Mouse (Mus musculus) adipocyte (in vitro differentiated cells): ENCODE results near the gene Olfr202.
"Not testable (repeated sequence)": the region's sequence is repeated elsewhere in the genome, so short reads cannot be mapped to it uniquely, and the experiment has no call there.

ENCODE experiments used
- DNase-seq: peaks from one replicate; pipeline ENCODE4 v3.0.0-alpha.2; 2016; ENCODE audit warnings: low spot score

The Olfr202 gene

GRCm38 (mm10) chr16:59286693-59287092 is at the start of gene Olfr202:
TSS of gene Olfr202 (minus strand) at chr16:59286793.
- DNase-seq: no peak

- no peak for DNase-seq
Measured at GRCm38 (mm10) chr16:59331038-59331437, 44.4 kb upstream of the Olfr202 start, which contains the start of gene Olfr205. TSS of gene Olfr205 (minus strand) at chr16:59331138.

GRCm38 (mm10) chr16:59323262-59323661 is 36.7 kb upstream of the Olfr202 start:
- not testable (repeated sequence) for DNase-seq

- no peak for DNase-seq
Measured at GRCm38 (mm10) chr16:59318148-59318547, 31.6 kb upstream of the Olfr202 start, which contains the start of gene Olfr204. TSS of gene Olfr204 (minus strand) at chr16:59318248.

GRCm38 (mm10) chr16:59298581-59298980 is 12.0 kb upstream of the Olfr202 start, which contains the start of gene Olfr203:
TSS of gene Olfr203 (plus strand) at chr16:59298881.
- no peak for DNase-seq

- not testable (repeated sequence) for DNase-seq
Measured at GRCm38 (mm10) chr16:59287576-59287975, 983 bp upstream of the Olfr202 start.

GRCm38 (mm10) chr16:59283476-59283875 is 3.1 kb downstream of the Olfr202 start:
- no peak for DNase-seq

GRCm38 (mm10) chr16:59280542-59280941 is 6.1 kb downstream of the Olfr202 start:
- DNase-seq: no peak

- DNase-seq: not testable (repeated sequence)
Measured at GRCm38 (mm10) chr16:59272532-59272931, 14.1 kb downstream of the Olfr202 start, which contains the start of gene Olfr201. TSS of gene Olfr201 (minus strand) at chr16:59272632.

GRCm38 (mm10) chr16:59269097-59269496 is 17.5 kb downstream of the Olfr202 start:
- DNase-seq: not testable (repeated sequence)

GRCm38 (mm10) chr16:59249684-59250083 is 36.9 kb downstream of the Olfr202 start:
- DNase-seq: no peak
